12 mouse cellular contexts compared by ENCODE assay signal in the genomic region with DNA sequence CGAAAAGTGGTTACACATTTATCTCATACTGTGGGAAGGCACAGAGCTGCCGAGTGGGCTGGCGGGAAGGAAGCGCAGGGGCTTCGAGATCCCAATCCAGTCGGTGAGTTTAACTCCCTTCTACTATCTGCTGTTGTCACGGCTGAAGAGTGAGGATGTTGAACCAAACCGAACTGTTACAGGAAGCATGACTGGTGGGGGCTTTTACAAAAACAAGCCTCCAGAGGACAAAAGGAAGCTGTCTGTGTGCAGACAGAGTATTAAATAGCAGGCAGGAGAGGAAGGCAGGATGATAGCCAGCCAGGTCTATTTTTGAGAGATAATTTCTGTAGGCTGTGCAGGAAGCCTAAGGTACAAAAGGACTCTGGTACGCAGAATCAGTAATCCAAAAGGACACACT. TPM values are rescaled to one million over a fixed set of nuclear protein-coding genes. Genes with fewer than 3 reads are reported as not detected.
DNase-seq lines count a peak whose midpoint lies in the region; ATAC-seq lines count a peak whose summit lies in the region.
"Had no signal": no experiment of that assay in that cellular context is flagged by ENCODE, and none has a peak within 500 bp of the region (broad histone marks: within the 10 kb centered on the region; RNA-seq: fewer than 3 reads in every experiment).

No protein-coding gene starts in this region.

- H3K27me3 ChIP-seq in heart, embryonic 11.5 days (ENCODE audit: control insufficient read depth, insufficient read depth, low read length) = no peaks in the 10 kb centered on the region
- H3K27me3 ChIP-seq in heart, embryonic 10.5 days (ENCODE audit: insufficient read depth, poor library complexity, severe bottlenecking) = no peaks in the 10 kb centered on the region
- H3K27me3 ChIP-seq in liver, embryonic 12.5 days (replicated peaks) = no peaks in the 10 kb centered on the region

- 27% methylated on average over 9 of the region's 9 CpGs for WGBS in heart, embryonic 11.5 days (ENCODE audit: insufficient replicate concordance)
- 26% methylated on average over 9 of the region's 9 CpGs for WGBS in heart, embryonic 10.5 days
- 14% methylated on average over 9 of the region's 9 CpGs for WGBS in liver, embryonic 12.5 days (ENCODE audit: insufficient replicate concordance)

- DNase-seq in heart, embryonic 10.5 days (ENCODE audit: low spot score) = no peak
- DNase-seq in 416B (ENCODE audit: low read depth) = peak; percentile 92
- DNase-seq in cerebellum, adult 8-10 months = no peak
- DNase-seq in spleen, postnatal 4 days (ENCODE audit: low spot score in 2 of 2) = no peak
- no peak for DNase-seq in ovary, adult 18-20 months (ENCODE audit: low spot score)
- DNase-seq: cerebellum, postnatal 10 days; kidney, postnatal 10 days; lung, adult 18-20 months had no signal

- H3K4me1 ChIP-seq in heart, embryonic 11.5 days (ENCODE audit: control insufficient read depth, insufficient read depth, low read length) = peaks cover 5% of the 10 kb centered on the region; the same call in 1 of the 2 replicates
- peaks cover 19% of the 10 kb centered on the region for H3K4me1 ChIP-seq in heart, embryonic 10.5 days
- peaks cover 6% of the 10 kb centered on the region; the same call in 1 of the 2 replicates for H3K4me1 ChIP-seq in brown adipose tissue, adult 24 weeks (ENCODE audit: control insufficient read depth, insufficient read depth, insufficient read length, low read length)
- peaks cover 8% of the 10 kb centered on the region for H3K4me1 ChIP-seq in liver, embryonic 12.5 days

- no peak for ATAC-seq in heart, embryonic 11.5 days (replicated peaks; ENCODE audit: insufficient number of reproducible peaks, low FRiP score, low TSS enrichment)
- ATAC-seq in liver, embryonic 12.5 days = no peak

- H3K9ac ChIP-seq in heart, embryonic 11.5 days (ENCODE audit: low read depth, low read length) = no peak overlapping the region
- no peak overlapping the region for H3K9ac ChIP-seq in liver, embryonic 12.5 days

- no peak overlapping the region for H3K4me2 ChIP-seq in heart, embryonic 11.5 days
- H3K4me2 ChIP-seq in liver, embryonic 12.5 days = peak overlapping the region; percentile 11; the same call in 1 of the 2 replicates

- H3K9me3 ChIP-seq in heart, embryonic 11.5 days (replicated peaks; ENCODE audit: control insufficient read depth, low read length) = no peaks in the 10 kb centered on the region
- no peaks in the 10 kb centered on the region for H3K9me3 ChIP-seq in heart, embryonic 10.5 days
- H3K9me3 ChIP-seq in liver, embryonic 12.5 days (replicated peaks) = no peaks in the 10 kb centered on the region
- H3K9me3 ChIP-seq: hindbrain, embryonic 10.5 days had no signal

- H3K27ac ChIP-seq in heart, embryonic 11.5 days (ENCODE audit: low read depth, low read length) = peak overlapping the region; percentile 54; the same call in 1 of the 2 replicates
- H3K27ac ChIP-seq in heart, embryonic 10.5 days = no peak overlapping the region
- peak overlapping the region; percentile 83 for H3K27ac ChIP-seq in brown adipose tissue, adult 24 weeks (replicated peaks; ENCODE audit: low read depth, low read length)
- H3K27ac ChIP-seq in liver, embryonic 12.5 days = peak overlapping the region; percentile 22; the same call in 1 of the 2 replicates
- H3K27ac ChIP-seq: hindbrain, embryonic 10.5 days had no signal

- H3K36me3 ChIP-seq in heart, embryonic 11.5 days (ENCODE audit: control insufficient read depth, insufficient read depth, low read length) = no peaks in the 10 kb centered on the region
- no peaks in the 10 kb centered on the region for H3K36me3 ChIP-seq in heart, embryonic 10.5 days
- no peaks in the 10 kb centered on the region for H3K36me3 ChIP-seq in liver, embryonic 12.5 days
- H3K36me3 ChIP-seq: hindbrain, embryonic 10.5 days had no signal

- H3K4me3 ChIP-seq in heart, embryonic 11.5 days (ENCODE audit: low read depth, low read length) = no peak overlapping the region
- no peak overlapping the region for H3K4me3 ChIP-seq in heart, embryonic 10.5 days
- H3K4me3 ChIP-seq in brown adipose tissue, adult 24 weeks (ENCODE audit: insufficient read depth, low read depth, low read length) = no peak overlapping the region
- H3K4me3 ChIP-seq in liver, embryonic 12.5 days = no peak overlapping the region
- H3K4me3 ChIP-seq: hindbrain, embryonic 10.5 days had no signal

RNA-seq across cellular contexts. Expression of a gene that starts 46.3 kb away (rescaled TPM):
- 0.53 and 0.73 TPM in 2 replicates for polyA plus RNA-seq in heart, embryonic 11.5 days (2014; fragmentation: Nextera tagmentation; extraction: Ambion mirVana)
- polyA plus RNA-seq in heart, embryonic 10.5 days (2016; fragmentation: Nextera tagmentation; extraction: Ambion mirVana) = 0.26 and 0.41 TPM in 2 replicates
- 3.1 and 3.3 TPM in 2 replicates for polyA plus RNA-seq in brown adipose tissue, adult 24 weeks (2012; ENCODE audit: insufficient read depth, insufficient read length, missing spikeins)
- 0.06 and 0.22 TPM in 2 replicates for polyA plus RNA-seq in liver, embryonic 12.5 days (2016; fragmentation: Nextera tagmentation; extraction: Ambion mirVana)
